Mouse (Mus musculus): ENCODE measurements around the gene Olfr1055.
"Not testable (repeated sequence)": the region's sequence is repeated elsewhere in the genome, so short reads cannot be mapped to it uniquely, and the experiment has no call there.

Gene Olfr1055

GRCm38 (mm10) chr2:86350184-86350583 is at the start of gene Olfr1055:
TSS of gene Olfr1055 (minus strand) at chr2:86350284.
- no peak for DNase-seq (ENCODE audit: low spot score in 2 of 2)

DNA sequence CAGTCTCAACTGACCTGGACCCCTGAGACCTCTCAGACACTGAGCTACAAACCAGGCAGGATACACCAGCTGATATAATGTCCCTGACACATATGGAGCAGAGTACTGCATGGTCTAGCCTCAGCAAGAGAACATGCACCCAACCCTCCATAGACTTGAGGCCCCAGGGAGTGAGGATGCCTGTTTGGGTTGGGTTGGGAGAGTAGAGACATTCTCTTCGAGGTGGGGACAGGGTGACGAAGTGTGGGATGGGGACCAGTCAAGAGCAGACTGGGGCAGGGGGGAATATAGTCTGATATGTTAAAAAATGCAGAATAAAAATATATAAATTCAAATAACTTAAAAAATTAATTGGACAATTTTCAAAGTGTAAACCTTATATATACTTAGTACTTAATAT is 45.0 kb upstream of the Olfr1055 start:
- no peak for DNase-seq (ENCODE audit: low spot score in 2 of 2)

- DNase-seq (ENCODE audit: low spot score in 2 of 2) = not testable (repeated sequence)
These were observed 38.4 kb upstream of the Olfr1055 start, which contains the start of gene Olfr1058 for GRCm38 (mm10) chr2:86388461-86388860. TSS of gene Olfr1058 (minus strand) at chr2:86388561.

GRCm38 (mm10) chr2:86378293-86378692 is 28.2 kb upstream of the Olfr1055 start, which contains the start of gene Olfr1057:
TSS of gene Olfr1057 (minus strand) at chr2:86378393.
- DNase-seq (ENCODE audit: low spot score in 2 of 2) = no peak

- not testable (repeated sequence) for DNase-seq (ENCODE audit: low spot score in 2 of 2)
These were observed 16.3 kb upstream of the Olfr1055 start for GRCm38 (mm10) chr2:86366342-86366741.

GRCm38 (mm10) chr2:86362369-86362768 is 12.3 kb upstream of the Olfr1055 start, which contains the start of gene Olfr1056:
TSS of gene Olfr1056 (minus strand) at chr2:86362469.
- no peak for DNase-seq (ENCODE audit: low spot score in 2 of 2)

DNA sequence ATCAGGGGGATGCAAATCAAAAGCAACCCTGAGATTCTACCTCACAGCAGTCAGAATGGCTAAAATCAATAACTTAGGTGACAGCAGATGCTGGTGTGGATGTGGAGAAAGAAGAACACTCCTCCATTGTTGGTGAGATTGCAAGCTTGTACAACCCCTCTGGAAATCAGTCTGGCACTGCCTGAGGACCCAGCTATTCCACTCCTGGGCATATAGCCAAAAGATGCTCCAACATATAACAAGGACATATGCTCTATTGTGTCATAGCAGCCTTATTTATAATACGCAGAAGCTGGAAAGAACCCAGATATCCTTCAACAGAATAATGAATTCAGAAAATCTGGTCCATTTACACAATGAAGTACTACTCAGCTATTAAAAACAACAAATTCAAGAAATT is 1.7 kb upstream of the Olfr1055 start:
- not testable (repeated sequence) for DNase-seq (ENCODE audit: low spot score in 2 of 2)

DNA sequence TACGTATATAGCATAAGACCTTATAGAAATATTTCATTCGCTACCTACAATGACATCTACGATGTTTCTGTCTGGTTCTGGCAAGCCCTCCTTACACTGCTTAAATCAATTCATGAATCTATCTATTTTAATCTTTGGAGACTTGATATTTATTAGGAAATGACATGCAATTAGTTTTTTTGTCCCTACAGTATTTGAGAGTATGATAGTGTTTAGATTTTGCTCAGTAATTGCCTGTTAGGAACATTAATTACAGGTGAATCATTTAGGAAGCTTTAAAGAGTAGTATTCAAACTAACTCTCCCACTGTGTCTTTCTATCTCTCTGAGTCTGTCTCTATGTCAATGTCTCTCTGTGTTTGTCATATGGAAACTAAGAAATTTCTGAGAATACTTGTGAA is 14.8 kb downstream of the Olfr1055 start, which contains the start of gene Olfr1054:
Gene Olfr1054, minus strand, starts transcription at position 101 of the 400 bp plus-strand sequence.
- DNase-seq (ENCODE audit: low spot score in 2 of 2) = no peak

- no peak for DNase-seq (ENCODE audit: low spot score in 2 of 2)
These were observed 34.9 kb downstream of the Olfr1055 start, which contains the start of gene Olfr1053 for GRCm38 (mm10) chr2:86315184-86315583. TSS of gene Olfr1053 (minus strand) at chr2:86315284.

All from left cerebral cortex, adult 9 months (tissue).